7 mouse cellular contexts compared by ENCODE assay signal in the genomic region with DNA sequence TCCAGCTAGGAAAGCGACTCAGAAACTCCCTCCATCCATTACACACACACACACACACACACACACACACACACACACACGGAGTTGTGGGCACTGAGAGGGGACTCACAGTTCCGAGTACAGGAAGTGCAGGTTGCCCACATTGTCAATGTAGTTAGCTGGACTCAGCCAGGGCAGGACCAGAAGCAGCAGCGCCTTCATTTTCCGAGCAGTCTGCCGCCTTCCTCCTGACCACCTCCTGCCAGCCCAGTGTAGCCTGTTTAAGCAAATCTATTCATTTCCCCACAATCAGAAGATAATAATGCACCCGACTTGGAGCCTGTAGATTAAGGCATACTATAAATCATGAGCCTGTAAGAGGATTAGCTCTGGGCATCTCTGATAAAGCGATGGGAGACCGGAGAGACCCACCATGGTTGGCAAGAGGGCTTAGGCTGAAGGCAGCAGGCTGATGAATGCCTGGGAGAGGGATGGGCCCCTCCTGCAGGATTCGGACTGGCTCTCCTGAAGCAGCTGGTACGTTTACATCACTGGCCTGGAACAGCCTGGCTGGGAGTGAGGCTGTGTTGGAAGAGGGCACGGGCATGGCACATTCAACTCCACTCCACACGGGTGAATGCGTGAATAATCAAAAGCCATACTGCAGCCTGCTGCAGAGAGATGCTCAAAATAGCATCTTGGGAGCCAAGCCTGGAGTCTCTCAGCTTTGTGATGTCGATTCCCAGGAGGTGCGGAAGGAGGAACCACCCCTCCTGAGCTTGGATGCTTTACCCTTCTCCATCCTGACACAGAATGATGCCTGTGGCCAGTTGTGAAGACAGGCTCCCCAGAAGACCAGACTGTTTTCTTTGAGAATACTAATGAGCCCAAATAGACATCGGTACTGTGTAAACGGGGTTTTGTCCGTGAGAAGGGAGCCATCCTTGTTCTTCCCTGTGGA. TPM values are rescaled to one million over a fixed set of nuclear protein-coding genes. Genes with fewer than 3 reads are reported as not detected.
A peak's percentile ranks its signal among the peaks of the same experiment; 100 is the strongest.
DNase-seq lines count a peak whose midpoint lies in the region; ATAC-seq lines count a peak whose summit lies in the region.

No protein-coding gene starts in this region.

- H3K4me3 ChIP-seq in heart, embryonic 14.5 days (ENCODE audit: control insufficient read depth in 1 of 2, insufficient read depth in 1 of 2, low read depth in 1 of 2, low read length in 2 of 2) = no peak overlapping the region
- no peak overlapping the region for H3K4me3 ChIP-seq in stomach, embryonic 14.5 days (ENCODE audit: low read depth, low read length)

- no peaks in the 10 kb centered on the region for H3K9me3 ChIP-seq in heart, embryonic 14.5 days (ENCODE audit: control insufficient read depth, low read length)
- H3K9me3 ChIP-seq in stomach, embryonic 14.5 days (ENCODE audit: control insufficient read depth, low read depth, low read length) = no peaks in the 10 kb centered on the region

- no peak overlapping the region for H3K9ac ChIP-seq in heart, embryonic 14.5 days (ENCODE audit: low read length)
- H3K9ac ChIP-seq in stomach, embryonic 14.5 days (replicated peaks; ENCODE audit: low read depth, low read length) = no peak overlapping the region

- no peaks in the 10 kb centered on the region; the same call in 1 of the 2 replicates for H3K27me3 ChIP-seq in heart, embryonic 14.5 days (ENCODE audit: control insufficient read depth, insufficient read depth, low read length)
- no peaks in the 10 kb centered on the region for H3K27me3 ChIP-seq in stomach, embryonic 14.5 days (ENCODE audit: control insufficient read depth, insufficient read depth, low read length)

- intact Hi-C loops in left cerebral cortex, postnatal 14 days (cut with DNase I) = no loop called here

- peak; percentile 97 for DNase-seq in brain, adult 2 months (ENCODE audit: low read depth, low spot score)
- DNase-seq in cerebellum, adult 11 months = peak; percentile 80
- peak; percentile 84 to 92 for DNase-seq in left cerebral cortex, postnatal 14 days (ENCODE audit: low spot score in 2 of 2)
- no peak for DNase-seq in urinary bladder, postnatal 14 days (ENCODE audit: low spot score)
- DNase-seq in ovary, postnatal 36 days (ENCODE audit: low spot score) = no peak

- WGBS in heart, embryonic 14.5 days = 58% methylated on average over 19 of the region's 19 CpGs
- WGBS in stomach, embryonic 14.5 days = 57% methylated on average over 19 of the region's 19 CpGs

- peak; percentile 47; the same call in 1 of the 2 replicates for ATAC-seq in heart, embryonic 14.5 days (ENCODE audit: insufficient number of reproducible peaks, insufficient read depth, low FRiP score, low read depth)
- no peak for ATAC-seq in stomach, embryonic 14.5 days (ENCODE audit: insufficient number of reproducible peaks, insufficient read depth, low FRiP score, low read depth)

- H3K4me1 ChIP-seq in heart, embryonic 14.5 days (ENCODE audit: control insufficient read depth in 2 of 2, insufficient read depth in 2 of 2, low read length in 2 of 2) = peaks cover 5 to 10% of the 10 kb centered on the region in 2 experiments
- H3K4me1 ChIP-seq in stomach, embryonic 14.5 days (ENCODE audit: control insufficient read depth, insufficient read depth, low read length) = 0 out of 2 replicates have a peak, but pooled peaks cover 2% of the 10 kb centered on the region

- peak overlapping the region; percentile 23; the same call in 1 of the 2 replicates for H3K4me2 ChIP-seq in heart, embryonic 14.5 days (ENCODE audit: low read length)
- H3K4me2 ChIP-seq in stomach, embryonic 14.5 days (replicated peaks; ENCODE audit: low read depth, low read length) = no peak overlapping the region

- no peaks in the 10 kb centered on the region for H3K36me3 ChIP-seq in heart, embryonic 14.5 days (ENCODE audit: control insufficient read depth, insufficient read depth, low read length)
- no peaks in the 10 kb centered on the region for H3K36me3 ChIP-seq in stomach, embryonic 14.5 days (ENCODE audit: control insufficient read depth, insufficient read depth, low read length)

- H3K27ac ChIP-seq in heart, embryonic 14.5 days (replicated peaks in 1 of 2; ENCODE audit: control insufficient read depth in 1 of 2, insufficient read depth in 1 of 2, low read depth in 2 of 2, low read length in 2 of 2) = 0 out of 4 replicates have a peak overlapping the region, but pooled peaks of 1 of the 2 experiments have one; percentile 6
- H3K27ac ChIP-seq in stomach, embryonic 14.5 days (ENCODE audit: low read length) = peak overlapping the region; percentile 10; the same call in 1 of the 2 replicates

RNA-seq across cellular contexts. Expression of a gene that starts 25.0 kb away (rescaled TPM):
- 1.5 and 2.1 TPM in 2 replicates for polyA plus RNA-seq in heart, embryonic 14.5 days (2014; fragmentation: Nextera tagmentation; extraction: Ambion mirVana)
- total RNA-seq in left cerebral cortex, postnatal 14 days (2021) = 10 to 100 TPM; 32.4 to 33.4 TPM
- polyA plus RNA-seq in stomach, embryonic 14.5 days (2014; fragmentation: Nextera tagmentation; extraction: Ambion mirVana) = 4.9 and 5.9 TPM in 2 replicates

Comparison
In these comparisons a context has a peak if more than half of its experiments do, and no peak if none do; other contexts are left out.
1. DNase-seq: peak in brain, adult 2 months (single experiment), cerebellum, adult 11 months (single experiment) and left cerebral cortex, postnatal 14 days (2 of 2); none in urinary bladder, postnatal 14 days (single experiment) and ovary, postnatal 36 days (single experiment).